Mouse (Mus musculus) heart, adult 2 months (tissue): ENCODE measurements around the gene Msh2.
A peak's percentile ranks its signal among the peaks of the same experiment; 100 is the strongest.

Source experiments
- CTCF ChIP-seq: fragments of 200-600 bp; IDR thresholded peaks from 2 replicates; pipeline ENCODE4 v1.8.1; 2022; ENCODE audit warnings: antibody characterized with exemption, mild to moderate bottlenecking, moderate library complexity
- POLR2A ChIP-seq: fragments of 200-500 bp; IDR thresholded peaks from 2 replicates; pipeline ENCODE4 v1.6.1; 2011; ENCODE audit warnings: mild to moderate bottlenecking, low read depth, low read length, control low read depth; ENCODE audit not compliant: insufficient read depth

GRCm38 (mm10) chr17:87665066-87665822 lies 6.9 kb upstream of the Msh2 start:
- TF ChIP-seq CTCF (peak; percentile 98), POLR2A (no peak)
